Comparison of ENCODE assay signal across 11 mouse cellular contexts in genomic region chr12:109509531-109510137, GRCm38 (mm10). TPM values are rescaled to one million over a fixed set of nuclear protein-coding genes. Genes with fewer than 3 reads are reported as not detected.
DNase-seq lines count a peak whose midpoint lies in the region; ATAC-seq lines count a peak whose summit lies in the region.
"Had no signal": no experiment of that assay in that cellular context is flagged by ENCODE, and none has a peak within 500 bp of the region (broad histone marks: within the 10 kb centered on the region; RNA-seq: fewer than 3 reads in every experiment).

No protein-coding gene starts in this region.

- H3K27me3 ChIP-seq in heart, embryonic 10.5 days (ENCODE audit: insufficient read depth, poor library complexity, severe bottlenecking): 0 out of 2 replicates have a peak, but pooled peaks cover 9% of the 10 kb centered on the region
- H3K27me3 ChIP-seq in heart, embryonic 11.5 days (ENCODE audit: control insufficient read depth, insufficient read depth, low read length): 0 out of 2 replicates have a peak, but pooled peaks cover 4% of the 10 kb centered on the region
- no peaks in the 10 kb centered on the region for H3K27me3 ChIP-seq in embryonic facial prominence, embryonic 14.5 days (replicated peaks; ENCODE audit: control insufficient read depth, insufficient read depth, low read length)
- H3K27me3 ChIP-seq in limb, embryonic 10.5 days (ENCODE audit: low read depth, poor library complexity, severe bottlenecking): 0 out of 2 replicates have a peak, but pooled peaks cover 3% of the 10 kb centered on the region
- no peaks in the 10 kb centered on the region for H3K27me3 ChIP-seq in neural tube, embryonic 12.5 days (replicated peaks)

- no peak for DNase-seq in heart, embryonic 10.5 days (ENCODE audit: low spot score)
- no peak for DNase-seq in embryonic facial prominence, embryonic 14.5 days (ENCODE audit: low spot score)
- DNase-seq in limb, embryonic 10.5 days (ENCODE audit: low spot score): peak; percentile 51
- DNase-seq in adipocyte (ENCODE audit: low spot score): no peak
- no peak for DNase-seq in right cerebral cortex, postnatal 36 days (ENCODE audit: low spot score in 2 of 2)
- DNase-seq in spleen, postnatal 36 days (ENCODE audit: low spot score in 2 of 2): no peak

- peaks cover 68% of the 10 kb centered on the region for H3K4me1 ChIP-seq in heart, embryonic 10.5 days
- H3K4me1 ChIP-seq in heart, embryonic 11.5 days (ENCODE audit: control insufficient read depth, insufficient read depth, low read length): peaks cover 26% of the 10 kb centered on the region
- H3K4me1 ChIP-seq in embryonic facial prominence, embryonic 14.5 days (ENCODE audit: control insufficient read depth, insufficient read depth, low read length): peaks cover 32% of the 10 kb centered on the region
- peaks cover 96% of the 10 kb centered on the region for H3K4me1 ChIP-seq in limb, embryonic 10.5 days
- peaks cover 25% of the 10 kb centered on the region for H3K4me1 ChIP-seq in neural tube, embryonic 12.5 days

- ATAC-seq in heart, embryonic 11.5 days (replicated peaks; ENCODE audit: insufficient number of reproducible peaks, low FRiP score, low TSS enrichment): no peak
- peak; percentile 34; the same call in 1 of the 2 replicates for ATAC-seq in embryonic facial prominence, embryonic 14.5 days (ENCODE audit: low read depth)
- ATAC-seq in neural tube, embryonic 12.5 days (ENCODE audit: low FRiP score, low read depth): peak; percentile 54

- H3K4me3 ChIP-seq in heart, embryonic 10.5 days: no peak overlapping the region
- H3K4me3 ChIP-seq in heart, embryonic 11.5 days (ENCODE audit: low read depth, low read length): no peak overlapping the region
- no peak overlapping the region for H3K4me3 ChIP-seq in embryonic facial prominence, embryonic 14.5 days (ENCODE audit: low read depth, low read length)
- H3K4me3 ChIP-seq in limb, embryonic 10.5 days: 0 out of 2 replicates have a peak overlapping the region, but pooled peaks have one; percentile 6
- no peak overlapping the region for H3K4me3 ChIP-seq in neural tube, embryonic 12.5 days
- H3K4me3 ChIP-seq: heart, embryonic 13.5 days; layer of hippocampus, adult 2 months; megakaryocyte, embryonic 14.5 days had no signal

- no peak overlapping the region for H3K9ac ChIP-seq in heart, embryonic 11.5 days (ENCODE audit: low read depth, low read length)
- no peak overlapping the region; the same call in 1 of the 2 replicates for H3K9ac ChIP-seq in embryonic facial prominence, embryonic 14.5 days (ENCODE audit: low read depth, low read length)
- no peak overlapping the region for H3K9ac ChIP-seq in neural tube, embryonic 12.5 days
- H3K9ac ChIP-seq: heart, embryonic 13.5 days had no signal

- H3K36me3 ChIP-seq in heart, embryonic 10.5 days: no peaks in the 10 kb centered on the region
- no peaks in the 10 kb centered on the region for H3K36me3 ChIP-seq in heart, embryonic 11.5 days (ENCODE audit: control insufficient read depth, insufficient read depth, low read length)
- H3K36me3 ChIP-seq in embryonic facial prominence, embryonic 14.5 days (ENCODE audit: control insufficient read depth, insufficient read depth, low read length): no peaks in the 10 kb centered on the region
- H3K36me3 ChIP-seq in limb, embryonic 10.5 days: no peaks in the 10 kb centered on the region
- no peaks in the 10 kb centered on the region for H3K36me3 ChIP-seq in neural tube, embryonic 12.5 days
- H3K36me3 ChIP-seq: heart, embryonic 13.5 days had no signal

- 56% methylated on average over 9 of the region's 9 CpGs for WGBS in heart, embryonic 10.5 days
- WGBS in heart, embryonic 11.5 days (ENCODE audit: insufficient replicate concordance): 53% methylated on average over 9 of the region's 9 CpGs
- 34% methylated on average over 9 of the region's 9 CpGs for WGBS in embryonic facial prominence, embryonic 14.5 days
- WGBS in limb, embryonic 10.5 days: 5% methylated on average over 9 of the region's 9 CpGs
- 26% methylated on average over 9 of the region's 9 CpGs for WGBS in neural tube, embryonic 12.5 days

- H3K27ac ChIP-seq in heart, embryonic 10.5 days: peak overlapping the region; percentile 69
- no peak overlapping the region for H3K27ac ChIP-seq in heart, embryonic 11.5 days (ENCODE audit: low read depth, low read length)
- H3K27ac ChIP-seq in embryonic facial prominence, embryonic 14.5 days (replicated peaks; ENCODE audit: low read depth, low read length): no peak overlapping the region
- peak overlapping the region; percentile 83 for H3K27ac ChIP-seq in limb, embryonic 10.5 days
- H3K27ac ChIP-seq in neural tube, embryonic 12.5 days: no peak overlapping the region
- H3K27ac ChIP-seq: heart, embryonic 13.5 days; layer of hippocampus, adult 2 months had no signal

- no peaks in the 10 kb centered on the region for H3K9me3 ChIP-seq in heart, embryonic 10.5 days
- no peaks in the 10 kb centered on the region for H3K9me3 ChIP-seq in heart, embryonic 11.5 days (replicated peaks; ENCODE audit: control insufficient read depth, low read length)
- H3K9me3 ChIP-seq in embryonic facial prominence, embryonic 14.5 days (ENCODE audit: control insufficient read depth, low read length): no peaks in the 10 kb centered on the region
- H3K9me3 ChIP-seq in limb, embryonic 10.5 days (replicated peaks): no peaks in the 10 kb centered on the region
- no peaks in the 10 kb centered on the region for H3K9me3 ChIP-seq in neural tube, embryonic 12.5 days
- H3K9me3 ChIP-seq: heart, embryonic 13.5 days; megakaryocyte, embryonic 14.5 days had no signal

- H3K4me2 ChIP-seq in heart, embryonic 11.5 days: no peak overlapping the region
- no peak overlapping the region for H3K4me2 ChIP-seq in embryonic facial prominence, embryonic 14.5 days (ENCODE audit: low read depth, low read length)
- H3K4me2 ChIP-seq in neural tube, embryonic 12.5 days (replicated peaks): 0 out of 2 replicates have a peak overlapping the region, but pooled peaks have one; percentile 19
- H3K4me2 ChIP-seq: heart, embryonic 13.5 days had no signal

RNA-seq across cellular contexts. Expression of gene Dlk1, which starts 57.0 kb away (rescaled TPM):
- 56.8 and 345 TPM in 2 replicates for polyA plus RNA-seq in heart, embryonic 10.5 days (2016; fragmentation: Nextera tagmentation; extraction: Ambion mirVana)
- 54.8 and 67.1 TPM in 2 replicates for polyA plus RNA-seq in heart, embryonic 11.5 days (2014; fragmentation: Nextera tagmentation; extraction: Ambion mirVana)
- polyA plus RNA-seq in embryonic facial prominence, embryonic 14.5 days (2014; fragmentation: Nextera tagmentation; extraction: Ambion mirVana): 918 and 968 TPM in 2 replicates
- 106 and 159 TPM in 2 replicates for polyA plus RNA-seq in limb, embryonic 10.5 days (2016; fragmentation: Nextera tagmentation; extraction: Ambion mirVana)
- 100 and 107 TPM in 2 replicates for polyA plus RNA-seq in neural tube, embryonic 12.5 days (2016; fragmentation: Nextera tagmentation; extraction: Ambion mirVana)

Comparison
In these comparisons a context has a peak if more than half of its experiments do, and no peak if none do; other contexts are left out.
1. H3K27ac ChIP-seq: peak in heart, embryonic 10.5 days (single experiment) and limb, embryonic 10.5 days (single experiment); none in heart, embryonic 11.5 days (single experiment), embryonic facial prominence, embryonic 14.5 days (single experiment) and neural tube, embryonic 12.5 days (single experiment).